Mouse (Mus musculus) urinary bladder, adult 18-20 months (tissue): ENCODE data around the gene Abca16.

Experiments
- DNase-seq, 2 experiments: peaks; one replicate each; pipeline ENCODE4 v3.0.0; 2022; ENCODE audit warnings: low spot score in 2 of 2, mixed read lengths in 2 of 2

The Abca16 gene

DNA sequence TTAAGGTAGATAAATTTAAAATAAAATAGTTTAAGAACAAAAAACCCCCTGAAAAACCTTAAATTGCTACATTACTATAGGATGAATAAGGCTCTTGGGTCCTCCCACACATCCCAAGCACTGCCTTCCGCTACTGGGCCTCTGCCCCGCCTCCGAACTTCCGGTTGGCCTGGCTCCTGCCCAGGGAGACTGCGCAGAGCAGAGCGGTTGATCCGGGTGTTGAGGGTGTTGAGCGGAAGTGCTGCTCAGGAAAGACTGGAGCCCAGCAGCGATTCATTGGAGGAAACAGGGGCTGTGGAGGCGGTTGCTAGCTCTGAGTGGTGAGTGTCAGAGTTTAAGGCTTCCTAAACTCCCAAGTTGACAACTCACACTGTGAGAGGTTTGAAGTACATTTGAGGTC, at the start of gene Abca16:
Gene Abca16, plus strand, starts transcription at position 201 of the 400 bp plus-strand sequence.
- no peak for DNase-seq

DNA sequence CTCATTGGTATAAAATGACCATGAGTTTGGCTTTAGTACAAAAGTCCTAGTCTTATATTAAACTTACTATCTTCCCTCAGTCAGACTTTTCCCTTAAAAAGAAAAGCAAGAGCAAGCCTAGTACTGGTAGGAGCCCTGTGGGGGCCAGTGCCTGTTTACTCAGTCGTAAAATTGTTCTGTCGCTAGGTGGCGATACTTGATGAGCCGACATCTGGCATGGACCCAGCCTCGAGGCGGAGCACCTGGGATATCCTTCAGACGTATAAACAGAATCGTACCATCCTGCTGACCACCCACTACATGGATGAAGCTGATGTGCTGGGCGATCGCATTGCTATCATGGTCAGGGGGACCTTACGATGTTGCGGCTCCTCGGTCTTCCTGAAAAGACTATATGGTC, 48.3 kb upstream of the Abca16 start:
- DNase-seq: no peak

DNA sequence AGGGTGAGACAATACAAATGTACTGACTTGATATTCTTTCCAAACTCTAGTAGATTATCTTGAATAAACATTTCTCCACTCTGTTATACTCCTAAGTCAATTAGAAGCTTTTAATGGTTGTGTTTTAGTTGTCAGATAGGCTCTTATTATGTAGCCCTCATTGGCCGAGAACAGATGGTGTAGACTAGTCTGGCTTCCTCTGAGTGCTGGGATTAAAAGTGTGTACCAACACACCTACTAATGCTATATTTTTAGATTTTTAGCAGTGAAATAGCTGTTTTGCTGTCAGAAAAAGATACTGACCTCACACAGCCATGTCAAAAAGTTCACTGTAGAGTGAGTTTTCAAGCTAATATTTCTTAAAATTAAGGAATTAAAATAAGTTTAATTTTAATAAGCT, 2.9 kb downstream of the Abca16 start:
- DNase-seq: no peak

- no peak for DNase-seq
These were observed 17.2 kb downstream of the Abca16 start for GRCm38 (mm10) chr7:120426625-120427024.

- DNase-seq: no peak
These were observed 22.0 kb downstream of the Abca16 start for GRCm38 (mm10) chr7:120431464-120431863.

- no peak for DNase-seq
These were observed 94.6 kb downstream of the Abca16 start for GRCm38 (mm10) chr7:120503891-120504662.

- no peak for DNase-seq
These were observed 95.2 kb downstream of the Abca16 start for GRCm38 (mm10) chr7:120504663-120504979.

GRCm38 (mm10) chr7:120534805-120535204, 125.4 kb downstream of the Abca16 start:
- DNase-seq: no peak

- no peak for DNase-seq
These were observed 143.2 kb downstream of the Abca16 start for GRCm38 (mm10) chr7:120552479-120553180.

DNA sequence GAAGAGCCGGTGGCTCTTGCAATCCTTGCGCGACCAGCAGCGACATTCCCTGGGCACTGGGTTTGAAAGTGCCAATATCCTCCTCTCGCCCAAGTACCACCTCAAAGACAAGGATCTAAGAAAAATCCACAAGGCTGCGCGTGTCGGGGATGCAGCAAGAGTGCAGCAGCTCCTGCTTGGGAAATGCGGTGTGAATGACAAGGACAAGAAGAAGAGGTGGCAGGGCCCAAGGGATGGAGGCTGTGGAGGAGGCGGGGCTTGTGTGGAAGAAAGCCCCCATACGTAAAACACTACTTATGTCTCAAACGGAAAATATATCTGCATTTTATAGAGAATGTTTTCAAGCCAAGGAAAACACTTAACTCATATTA, 143.7 kb downstream of the Abca16 start:
- DNase-seq: no peak

- no peak for DNase-seq
These were observed 157.9 kb downstream of the Abca16 start for GRCm38 (mm10) chr7:120567366-120567765.

- no peak for DNase-seq
These were observed 167.1 kb downstream of the Abca16 start for GRCm38 (mm10) chr7:120576520-120576919.
